Mouse (Mus musculus): ENCODE data around the gene Asphd1. TPM values are rescaled to one million over a fixed set of nuclear protein-coding genes. Genes with fewer than 3 reads are reported as not detected.

Asphd1 gene
- polyA plus RNA-seq, 1 experiment from 2014 or later, result 0.82 TPM

GRCm38 (mm10) chr7:126976878-126977459, 27.6 kb upstream of the Asphd1 start:
- Histone ChIP-seq H3K9ac (ENCODE audit: low read length) (peak overlapping the region; percentile 96), H3K27ac (ENCODE audit: low read depth, low read length) (no peak overlapping the region), H3K4me2 (ENCODE audit: low read depth) (peak overlapping the region; percentile 89), H3K36me3 (ENCODE audit: control insufficient read depth, insufficient read depth, low read length) (0 out of 2 replicates have a peak, but pooled peaks cover 6% of the 10 kb centered on the region), H3K9me3 (ENCODE audit: control insufficient read depth, low read length) (no peaks in the 10 kb centered on the region), H3K27me3 (ENCODE audit: control insufficient read depth, insufficient read depth, low read length) (no peaks in the 10 kb centered on the region), H3K4me1 (ENCODE audit: control insufficient read depth, insufficient read depth, low read length) (peaks cover 6% of the 10 kb centered on the region; the same call in 1 of the 2 replicates), H3K4me3 (ENCODE audit: low read depth, low read length) (peak overlapping the region; percentile 94)
- DNase-seq (ENCODE audit: low spot score), result no peak
- ATAC-seq (ENCODE audit: insufficient read depth, low FRiP score, low TSS enrichment), result no peak
- WGBS, result 29% methylated on average over 14 of the region's 14 CpGs

- H3K9me3 ChIP-seq (ENCODE audit: control insufficient read depth, low read length), result no peaks in the 10 kb centered on the region
- peak within 1 kb of the TSS; percentile 92 for H3K27ac ChIP-seq (ENCODE audit: low read depth, low read length)
- DNase-seq (ENCODE audit: low spot score) (peak; percentile 98), ATAC-seq (ENCODE audit: insufficient read depth, low FRiP score, low TSS enrichment) (peak; percentile 90)
- peak within 1 kb of the TSS; percentile 89 for H3K4me2 ChIP-seq (ENCODE audit: low read depth)
- H3K9ac ChIP-seq (ENCODE audit: low read length), result peak within 1 kb of the TSS; percentile 96
- H3K4me1 ChIP-seq (ENCODE audit: control insufficient read depth, insufficient read depth, low read length), result peaks cover 6% of the 10 kb centered on the region; the same call in 1 of the 2 replicates
- WGBS, result under 1% methylated on average over 55 of the region's 55 CpGs
- H3K27me3 ChIP-seq (ENCODE audit: control insufficient read depth, insufficient read depth, low read length), result no peaks in the 10 kb centered on the region
- peak within 1 kb of the TSS; percentile 94 for H3K4me3 ChIP-seq (ENCODE audit: low read depth, low read length)
- H3K36me3 ChIP-seq (ENCODE audit: control insufficient read depth, insufficient read depth, low read length), result 0 out of 2 replicates have a peak, but pooled peaks cover 6% of the 10 kb centered on the region
Observed at GRCm38 (mm10) chr7:126975950-126976866, 26.8 kb upstream of the Asphd1 start, which contains the start of gene Cdiptos. Cdiptos (minus strand) TSS chr7:126976098.

DNA sequence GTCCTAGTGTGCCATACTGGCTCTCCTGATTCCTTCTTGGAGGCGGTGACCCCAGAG, 26.3 kb upstream of the Asphd1 start, which contains the start of gene Cdipt:
Gene Cdipt (plus strand): TSS at position 22 of the 57 bp plus-strand sequence.
- ATAC-seq (ENCODE audit: insufficient read depth, low FRiP score, low TSS enrichment), result no peak

GRCm38 (mm10) chr7:126975493-126975892, 26.1 kb upstream of the Asphd1 start:
- H3K9ac ChIP-seq (ENCODE audit: low read length), result peak overlapping the region; percentile 96; the same call in 1 of the 2 replicates

More for the DNA sequence above, 26.3 kb upstream of the Asphd1 start, which contains the start of gene Cdipt:
- H3K9me3 ChIP-seq (ENCODE audit: control insufficient read depth, low read length), result no peaks in the 10 kb centered on the region
- H3K27ac ChIP-seq (ENCODE audit: low read depth, low read length), result peak within 1 kb of the TSS; percentile 92
- no peak for DNase-seq (ENCODE audit: low spot score)
- 0 out of 2 replicates have a peak, but pooled peaks cover 6% of the 10 kb centered on the region for H3K36me3 ChIP-seq (ENCODE audit: control insufficient read depth, insufficient read depth, low read length)
- H3K4me2 ChIP-seq (ENCODE audit: low read depth), result peak within 1 kb of the TSS; percentile 89
- H3K4me1 ChIP-seq (ENCODE audit: control insufficient read depth, insufficient read depth, low read length), result peaks cover 6% of the 10 kb centered on the region; the same call in 1 of the 2 replicates
- WGBS, result 0% methylated on average over 1 of the region's 1 CpGs
- H3K4me3 ChIP-seq (ENCODE audit: low read depth, low read length), result peak within 1 kb of the TSS; percentile 94
- peak within 1 kb of the TSS; percentile 96 for H3K9ac ChIP-seq (ENCODE audit: low read length)
- no peaks in the 10 kb centered on the region for H3K27me3 ChIP-seq (ENCODE audit: control insufficient read depth, insufficient read depth, low read length)

DNA sequence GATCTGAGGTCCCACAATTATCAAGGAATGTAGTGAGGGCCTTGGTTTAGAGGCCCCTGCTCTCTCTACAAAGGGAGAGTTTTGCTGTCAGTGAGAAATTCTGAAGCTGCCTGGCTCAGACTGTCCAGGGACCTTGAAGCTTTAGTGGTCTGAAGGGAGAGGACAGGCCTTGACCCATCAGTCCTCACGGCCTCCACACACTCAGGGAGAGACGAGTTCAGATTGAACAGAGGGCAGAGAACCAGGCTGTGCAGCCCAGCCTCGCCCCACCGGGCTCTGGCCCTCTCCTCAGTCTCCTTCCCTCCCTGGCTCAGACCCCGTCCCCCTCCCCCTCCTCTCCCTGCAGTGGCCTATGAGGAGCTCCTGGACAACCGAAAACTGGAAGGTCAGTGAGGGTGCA, 18.0 kb upstream of the Asphd1 start:
- H3K9ac ChIP-seq (ENCODE audit: low read length), result no peak overlapping the region
- ATAC-seq (ENCODE audit: insufficient read depth, low FRiP score, low TSS enrichment) (no peak), DNase-seq (ENCODE audit: low spot score) (no peak)
- H3K36me3 ChIP-seq (ENCODE audit: control insufficient read depth, insufficient read depth, low read length), result no peaks in the 10 kb centered on the region
- peaks cover 6% of the 10 kb centered on the region; the same call in 1 of the 2 replicates for H3K27me3 ChIP-seq (ENCODE audit: control insufficient read depth, insufficient read depth, low read length)
- WGBS, result 71% methylated on average over 6 of the region's 6 CpGs
- H3K9me3 ChIP-seq (ENCODE audit: control insufficient read depth, low read length), result no peaks in the 10 kb centered on the region
- H3K4me1 ChIP-seq (ENCODE audit: control insufficient read depth, insufficient read depth, low read length), result no peaks in the 10 kb centered on the region
- H3K4me2 ChIP-seq (ENCODE audit: low read depth), result no peak overlapping the region
- no peak overlapping the region for H3K27ac ChIP-seq (ENCODE audit: low read depth, low read length)
- no peak overlapping the region for H3K4me3 ChIP-seq (ENCODE audit: low read depth, low read length)

More at GRCm38 (mm10) chr7:126975493-126975892, 26.1 kb upstream of the Asphd1 start:
- Histone ChIP-seq H3K36me3 (ENCODE audit: control insufficient read depth, insufficient read depth, low read length) (0 out of 2 replicates have a peak, but pooled peaks cover 6% of the 10 kb centered on the region), H3K4me2 (ENCODE audit: low read depth) (peak overlapping the region; percentile 89), H3K27ac (ENCODE audit: low read depth, low read length) (no peak overlapping the region), H3K9me3 (ENCODE audit: control insufficient read depth, low read length) (no peaks in the 10 kb centered on the region), H3K4me3 (ENCODE audit: low read depth, low read length) (peak overlapping the region; percentile 94), H3K27me3 (ENCODE audit: control insufficient read depth, insufficient read depth, low read length) (no peaks in the 10 kb centered on the region), H3K4me1 (ENCODE audit: control insufficient read depth, insufficient read depth, low read length) (peaks cover 6% of the 10 kb centered on the region; the same call in 1 of the 2 replicates)
- 17% methylated on average over 8 of the region's 8 CpGs for WGBS
- ATAC-seq (ENCODE audit: insufficient read depth, low FRiP score, low TSS enrichment) (0 out of 2 replicates have a peak, but pooled peaks have one; percentile 25), DNase-seq (ENCODE audit: low spot score) (no peak)

GRCm38 (mm10) chr7:126965568-126965967, 16.2 kb upstream of the Asphd1 start:
- no peaks in the 10 kb centered on the region for H3K36me3 ChIP-seq (ENCODE audit: control insufficient read depth, insufficient read depth, low read length)
- 71% methylated on average over 3 of the region's 3 CpGs for WGBS
- H3K4me2 ChIP-seq (ENCODE audit: low read depth), result no peak overlapping the region
- no peaks in the 10 kb centered on the region for H3K4me1 ChIP-seq (ENCODE audit: control insufficient read depth, insufficient read depth, low read length)
- H3K9ac ChIP-seq (ENCODE audit: low read length), result no peak overlapping the region
- no peak overlapping the region for H3K27ac ChIP-seq (ENCODE audit: low read depth, low read length)
- DNase-seq (ENCODE audit: low spot score) (no peak), ATAC-seq (ENCODE audit: insufficient read depth, low FRiP score, low TSS enrichment) (no peak)
- H3K4me3 ChIP-seq (ENCODE audit: low read depth, low read length), result no peak overlapping the region
- H3K27me3 ChIP-seq (ENCODE audit: control insufficient read depth, insufficient read depth, low read length), result peaks cover 8% of the 10 kb centered on the region; the same call in 1 of the 2 replicates
- no peaks in the 10 kb centered on the region for H3K9me3 ChIP-seq (ENCODE audit: control insufficient read depth, low read length)

DNA sequence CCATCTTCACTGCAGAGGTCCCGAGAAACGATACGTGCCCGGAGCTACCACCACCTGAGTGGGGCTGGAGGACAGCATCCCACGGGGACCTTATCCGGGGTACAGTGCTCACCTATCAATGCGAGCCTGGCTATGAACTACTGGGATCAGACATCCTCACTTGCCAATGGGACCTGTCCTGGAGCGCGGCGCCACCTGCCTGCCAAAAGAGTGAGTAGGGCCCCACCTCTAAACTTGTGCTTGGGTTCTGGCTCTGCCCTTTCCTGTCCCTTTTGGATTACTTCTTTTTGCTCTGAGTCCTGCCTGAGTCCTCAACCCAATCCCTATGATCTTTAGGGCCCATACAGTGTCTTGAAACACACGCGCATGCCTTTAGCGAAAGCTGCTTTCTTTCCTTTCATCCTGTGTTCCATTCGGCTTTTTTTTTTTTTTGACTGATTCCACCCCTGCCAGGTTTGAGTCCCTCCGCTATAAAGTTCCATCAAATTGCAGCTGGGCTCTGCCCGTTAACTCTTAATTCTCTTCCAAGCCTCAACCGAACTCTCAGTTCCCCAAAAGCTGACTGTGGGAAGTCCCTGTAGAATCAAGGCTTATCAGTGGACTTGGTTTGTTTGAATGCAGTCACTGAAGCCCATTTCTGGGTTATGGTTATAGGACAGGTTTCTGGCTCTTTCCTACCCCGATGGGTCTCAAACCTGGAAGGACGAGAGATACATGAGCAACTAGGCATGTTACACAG, 14.3 kb upstream of the Asphd1 start:
- Histone ChIP-seq H3K9ac (ENCODE audit: low read length) (no peak overlapping the region), H3K27me3 (ENCODE audit: control insufficient read depth, insufficient read depth, low read length) (peaks cover 8% of the 10 kb centered on the region; the same call in 1 of the 2 replicates), H3K4me1 (ENCODE audit: control insufficient read depth, insufficient read depth, low read length) (no peaks in the 10 kb centered on the region), H3K4me2 (ENCODE audit: low read depth) (no peak overlapping the region), H3K36me3 (ENCODE audit: control insufficient read depth, insufficient read depth, low read length) (no peaks in the 10 kb centered on the region), H3K27ac (ENCODE audit: low read depth, low read length) (no peak overlapping the region), H3K9me3 (ENCODE audit: control insufficient read depth, low read length) (no peaks in the 10 kb centered on the region), H3K4me3 (ENCODE audit: low read depth, low read length) (no peak overlapping the region)
- ATAC-seq (ENCODE audit: insufficient read depth, low FRiP score, low TSS enrichment) (no peak), DNase-seq (ENCODE audit: low spot score) (peak; percentile 55)
- WGBS, result 25% methylated on average over 19 of the region's 19 CpGs

- DNase-seq (ENCODE audit: low spot score), result no peak
- H3K4me2 ChIP-seq (ENCODE audit: low read depth), result no peak overlapping the region
- H3K9ac ChIP-seq (ENCODE audit: low read length), result no peak overlapping the region
- peaks cover 8% of the 10 kb centered on the region; the same call in 1 of the 2 replicates for H3K27me3 ChIP-seq (ENCODE audit: control insufficient read depth, insufficient read depth, low read length)
- no peaks in the 10 kb centered on the region for H3K4me1 ChIP-seq (ENCODE audit: control insufficient read depth, insufficient read depth, low read length)
- H3K9me3 ChIP-seq (ENCODE audit: control insufficient read depth, low read length), result no peaks in the 10 kb centered on the region
- ATAC-seq (ENCODE audit: insufficient read depth, low FRiP score, low TSS enrichment), result no peak
- no peak overlapping the region for H3K27ac ChIP-seq (ENCODE audit: low read depth, low read length)
- WGBS, result 90% methylated on average over 4 of the region's 4 CpGs
- no peak overlapping the region for H3K4me3 ChIP-seq (ENCODE audit: low read depth, low read length)
- H3K36me3 ChIP-seq (ENCODE audit: control insufficient read depth, insufficient read depth, low read length), result no peaks in the 10 kb centered on the region
Observed at GRCm38 (mm10) chr7:126961965-126962364, 12.6 kb upstream of the Asphd1 start.

Data from neural tube, embryonic 11.5 days (tissue).